Mouse (Mus musculus): Measurements from ENCODE around the gene Sncb. TPM values are rescaled to one million over a fixed set of nuclear protein-coding genes. Genes with fewer than 3 reads are reported as not detected.
A peak's percentile ranks its signal among the peaks of the same experiment; 100 is the strongest.

Sncb gene
- polyA plus RNA-seq, 1 experiment from 2014 or later, result 2.5 TPM

DNA sequence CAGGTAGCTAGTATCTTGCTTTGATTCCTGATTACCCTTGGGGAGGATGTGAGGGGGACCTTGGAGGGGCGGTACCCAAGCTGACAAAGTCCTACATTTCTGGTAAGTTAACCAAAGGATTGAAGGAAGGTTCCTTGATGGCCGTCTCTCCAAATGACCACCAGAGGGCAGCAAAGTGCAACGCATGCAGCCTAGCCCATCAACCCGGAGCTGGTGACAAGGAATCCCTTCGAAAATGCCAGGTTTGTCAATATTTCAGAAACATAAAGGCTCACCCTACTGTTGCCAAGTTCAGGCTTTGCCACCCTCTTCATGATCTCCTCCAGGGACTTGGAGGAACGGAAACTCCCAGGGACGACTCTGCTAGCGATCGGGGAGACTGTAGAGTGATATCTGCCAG lies 33.3 kb upstream of the Sncb start:
- WGBS, result 23% methylated on average over 9 of the region's 9 CpGs
- Histone ChIP-seq H3K4me1 (replicated peaks; ENCODE audit: control insufficient read depth, insufficient read depth, low read length) (no peaks in the 10 kb centered on the region), H3K9me3 (ENCODE audit: control insufficient read depth, low read length) (no peaks in the 10 kb centered on the region), H3K36me3 (ENCODE audit: control insufficient read depth, insufficient read depth, low read length) (no peaks in the 10 kb centered on the region), H3K4me3 (ENCODE audit: low read depth, low read length) (no peak overlapping the region), H3K4me2 (replicated peaks; ENCODE audit: low read depth, low read length) (no peak overlapping the region), H3K9ac (ENCODE audit: low read depth, low read length) (no peak overlapping the region), H3K27ac (ENCODE audit: low read depth, low read length) (no peak overlapping the region), H3K27me3 (ENCODE audit: control insufficient read depth, insufficient read depth, low read length) (peaks cover 16% of the 10 kb centered on the region)
- DNase-seq (ENCODE audit: low spot score) (peak; percentile 91), ATAC-seq (ENCODE audit: low FRiP score) (no peak)

DNA sequence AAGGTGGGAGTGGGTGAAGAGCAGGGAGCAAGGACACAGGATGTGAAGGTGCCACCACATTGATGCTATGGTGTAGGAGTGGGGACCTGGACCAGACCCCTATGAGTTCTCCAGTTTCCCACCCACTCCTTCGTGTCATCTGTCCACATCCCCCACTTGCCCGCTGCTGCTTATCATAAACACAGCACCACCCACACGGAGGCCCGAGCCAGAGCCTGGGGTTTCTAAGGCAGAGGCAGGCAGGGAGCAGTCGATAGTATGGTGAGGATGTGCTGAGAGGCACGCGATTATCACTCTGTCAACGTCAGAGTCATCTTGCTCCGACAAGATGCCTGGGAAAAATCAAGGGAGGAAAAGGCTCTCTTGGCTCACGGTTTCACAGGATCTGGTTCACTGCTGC lies 32.3 kb upstream of the Sncb start:
- no peak overlapping the region for H3K9ac ChIP-seq (ENCODE audit: low read depth, low read length)
- H3K4me1 ChIP-seq (replicated peaks; ENCODE audit: control insufficient read depth, insufficient read depth, low read length), result no peaks in the 10 kb centered on the region
- no peak overlapping the region for H3K4me2 ChIP-seq (replicated peaks; ENCODE audit: low read depth, low read length)
- H3K27me3 ChIP-seq (ENCODE audit: control insufficient read depth, insufficient read depth, low read length), result peaks cover 11% of the 10 kb centered on the region
- no peak for ATAC-seq (ENCODE audit: low FRiP score)
- DNase-seq (ENCODE audit: low spot score), result no peak
- no peak overlapping the region for H3K27ac ChIP-seq (ENCODE audit: low read depth, low read length)
- H3K4me3 ChIP-seq (ENCODE audit: low read depth, low read length), result no peak overlapping the region
- WGBS, result 77% methylated on average over 10 of the region's 10 CpGs
- H3K9me3 ChIP-seq (ENCODE audit: control insufficient read depth, low read length), result no peaks in the 10 kb centered on the region
- H3K36me3 ChIP-seq (ENCODE audit: control insufficient read depth, insufficient read depth, low read length), result no peaks in the 10 kb centered on the region

DNA sequence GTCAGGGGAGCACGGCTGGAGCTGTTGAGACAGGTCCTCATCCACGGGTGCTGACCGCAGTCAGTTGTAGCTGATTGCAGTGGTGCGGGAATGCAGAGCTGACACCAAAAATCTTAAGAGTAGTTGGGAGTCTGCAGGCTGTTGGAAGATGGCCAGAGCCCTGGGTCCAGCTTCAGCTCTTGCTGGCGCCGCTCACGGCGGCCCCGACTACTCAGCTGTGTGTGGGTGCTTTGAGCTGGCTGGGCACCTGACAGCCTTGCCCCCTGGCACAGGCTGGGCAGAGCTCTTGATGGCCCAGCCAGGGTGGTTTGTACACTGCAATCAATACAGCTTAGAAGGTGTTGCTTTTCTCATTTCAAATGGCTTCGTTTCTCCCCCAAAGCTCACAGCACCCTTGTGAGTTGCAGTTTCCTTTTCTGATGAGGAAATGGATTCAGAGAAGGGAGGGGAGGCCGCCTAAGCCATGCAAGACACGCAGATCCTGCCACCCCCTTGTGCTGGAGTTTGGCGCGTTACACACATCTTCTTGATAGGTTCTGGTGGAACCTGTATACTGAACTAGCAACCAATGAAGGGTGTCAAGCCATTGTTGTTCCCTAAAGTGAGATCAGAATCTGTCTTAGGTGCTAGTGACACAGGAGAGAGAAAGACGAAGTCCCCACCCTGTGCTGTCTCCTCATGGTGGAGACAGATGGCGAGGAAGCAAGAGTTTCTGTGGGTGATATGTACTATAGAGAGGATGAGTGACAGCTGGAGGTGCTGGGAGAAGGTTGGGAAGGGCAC lies 31.7 kb upstream of the Sncb start:
- H3K4me3 ChIP-seq (ENCODE audit: low read depth, low read length), result no peak overlapping the region
- no peaks in the 10 kb centered on the region for H3K4me1 ChIP-seq (replicated peaks; ENCODE audit: control insufficient read depth, insufficient read depth, low read length)
- no peak for ATAC-seq (ENCODE audit: low FRiP score)
- no peaks in the 10 kb centered on the region for H3K9me3 ChIP-seq (ENCODE audit: control insufficient read depth, low read length)
- WGBS, result 86% methylated on average over 16 of the region's 16 CpGs
- DNase-seq (ENCODE audit: low spot score), result no peak
- no peak overlapping the region for H3K4me2 ChIP-seq (replicated peaks; ENCODE audit: low read depth, low read length)
- no peak overlapping the region for H3K9ac ChIP-seq (ENCODE audit: low read depth, low read length)
- no peaks in the 10 kb centered on the region for H3K36me3 ChIP-seq (ENCODE audit: control insufficient read depth, insufficient read depth, low read length)
- peaks cover 9% of the 10 kb centered on the region for H3K27me3 ChIP-seq (ENCODE audit: control insufficient read depth, insufficient read depth, low read length)
- no peak overlapping the region for H3K27ac ChIP-seq (ENCODE audit: low read depth, low read length)

DNA sequence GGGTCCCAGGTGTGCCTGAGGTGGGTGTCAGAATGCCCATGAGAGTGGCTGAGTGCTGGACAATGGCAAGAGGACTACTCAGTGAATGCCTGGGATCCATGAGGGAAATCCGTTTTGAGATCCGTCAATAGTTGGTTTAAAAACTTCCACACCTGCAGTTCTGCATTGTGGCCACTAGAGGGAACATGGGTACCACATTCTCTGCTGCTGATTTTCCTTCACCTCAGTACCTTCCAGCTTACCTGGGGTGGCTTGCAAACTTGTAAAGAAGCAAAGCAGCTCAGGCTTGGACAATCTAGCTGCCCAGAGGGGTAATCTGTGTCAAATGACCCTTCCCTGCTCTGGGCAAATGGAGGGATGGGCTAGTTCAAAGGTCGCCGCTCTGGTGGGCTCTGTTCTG lies 31.0 kb upstream of the Sncb start:
- DNase-seq (ENCODE audit: low spot score) (peak; percentile 73), ATAC-seq (ENCODE audit: low FRiP score) (no peak)
- no peak overlapping the region for H3K27ac ChIP-seq (ENCODE audit: low read depth, low read length)
- H3K9me3 ChIP-seq (ENCODE audit: control insufficient read depth, low read length), result no peaks in the 10 kb centered on the region
- WGBS, result 34% methylated on average over 4 of the region's 4 CpGs
- H3K4me3 ChIP-seq (ENCODE audit: low read depth, low read length), result no peak overlapping the region
- no peak overlapping the region for H3K4me2 ChIP-seq (replicated peaks; ENCODE audit: low read depth, low read length)
- peaks cover 9% of the 10 kb centered on the region for H3K27me3 ChIP-seq (ENCODE audit: control insufficient read depth, insufficient read depth, low read length)
- H3K36me3 ChIP-seq (ENCODE audit: control insufficient read depth, insufficient read depth, low read length), result no peaks in the 10 kb centered on the region
- no peaks in the 10 kb centered on the region for H3K4me1 ChIP-seq (replicated peaks; ENCODE audit: control insufficient read depth, insufficient read depth, low read length)
- H3K9ac ChIP-seq (ENCODE audit: low read depth, low read length), result no peak overlapping the region

DNA sequence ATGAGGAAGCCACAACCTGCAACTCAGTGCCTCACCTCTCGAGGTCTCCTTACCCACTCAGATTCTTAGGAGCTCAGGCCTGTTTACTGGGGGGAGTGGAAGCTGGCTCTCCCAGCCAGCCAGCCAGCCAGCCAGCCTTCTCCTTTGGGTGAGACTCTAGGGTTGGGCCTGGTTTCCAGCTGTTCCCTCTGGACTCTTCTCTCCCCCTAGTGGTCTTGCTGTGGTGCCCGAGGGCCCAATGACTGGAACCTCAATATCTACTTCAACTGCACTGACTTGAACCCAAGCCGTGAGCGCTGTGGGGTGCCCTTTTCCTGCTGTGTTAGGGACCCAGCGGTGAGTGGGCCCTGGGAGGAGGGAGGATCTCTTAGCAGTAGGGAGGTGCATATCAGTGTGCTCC lies 28.4 kb upstream of the Sncb start:
- DNase-seq (ENCODE audit: low spot score) (no peak), ATAC-seq (ENCODE audit: low FRiP score) (no peak)
- Histone ChIP-seq H3K4me2 (replicated peaks; ENCODE audit: low read depth, low read length) (no peak overlapping the region), H3K27ac (ENCODE audit: low read depth, low read length) (no peak overlapping the region), H3K36me3 (ENCODE audit: control insufficient read depth, insufficient read depth, low read length) (no peaks in the 10 kb centered on the region), H3K27me3 (ENCODE audit: control insufficient read depth, insufficient read depth, low read length) (peaks cover 20% of the 10 kb centered on the region), H3K4me1 (replicated peaks; ENCODE audit: control insufficient read depth, insufficient read depth, low read length) (peaks cover 4% of the 10 kb centered on the region; the same call in 1 of the 2 replicates), H3K9ac (ENCODE audit: low read depth, low read length) (no peak overlapping the region), H3K4me3 (ENCODE audit: low read depth, low read length) (no peak overlapping the region), H3K9me3 (ENCODE audit: control insufficient read depth, low read length) (no peaks in the 10 kb centered on the region)
- 36% methylated on average over 5 of the region's 5 CpGs for WGBS

- DNase-seq (ENCODE audit: low spot score), result no peak
- WGBS, result 81% methylated on average over 16 of the region's 16 CpGs
These were observed 27.7 kb upstream of the Sncb start for GRCm38 (mm10) chr13:54794002-54794577.

DNA sequence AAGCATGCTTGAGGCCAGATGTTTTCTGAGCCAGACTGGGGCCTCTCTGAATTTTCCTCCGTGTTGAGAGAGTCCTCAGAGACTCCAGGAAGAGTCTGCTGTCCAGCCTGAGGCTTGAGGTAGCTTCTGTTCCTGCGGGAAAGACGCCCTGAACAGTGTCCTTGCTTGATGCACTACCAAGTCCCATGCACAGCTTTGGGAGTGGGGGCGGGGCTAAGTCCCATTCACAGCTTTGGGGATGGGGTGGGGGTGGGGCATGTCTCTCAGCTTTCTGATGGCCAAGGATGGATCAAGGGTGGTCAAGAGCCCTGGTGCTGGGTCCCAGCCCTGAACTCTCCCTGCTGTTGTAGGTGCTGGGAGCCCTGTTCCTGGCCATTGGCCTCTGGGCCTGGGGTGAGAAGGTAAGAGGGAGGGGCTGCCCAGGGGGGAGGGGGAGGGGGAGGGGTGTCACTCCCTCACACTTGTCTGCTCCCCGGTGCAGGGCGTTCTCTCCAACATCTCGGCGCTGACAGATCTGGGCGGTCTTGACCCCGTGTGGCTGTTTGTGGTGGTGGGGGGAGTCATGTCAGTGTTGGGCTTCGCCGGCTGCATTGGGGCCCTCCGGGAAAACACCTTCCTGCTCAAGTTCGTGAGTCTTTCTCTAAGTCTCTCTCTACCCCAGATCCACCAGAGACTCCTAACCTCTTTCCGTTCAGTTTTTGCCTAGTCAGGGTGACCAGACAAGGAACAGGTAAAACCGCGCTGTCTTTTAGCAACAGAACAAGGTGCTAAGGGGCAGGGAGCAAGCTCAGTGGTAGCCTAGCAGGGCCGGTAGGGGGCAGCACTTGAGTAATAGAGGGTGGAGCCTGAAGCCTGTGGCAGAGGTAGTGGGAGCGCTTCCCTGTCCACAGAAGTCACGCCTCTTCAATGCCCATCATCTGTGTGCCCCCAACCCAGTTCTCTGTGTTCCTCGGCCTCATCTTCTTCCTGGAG lies 26.1 kb upstream of the Sncb start:
- Histone ChIP-seq H3K4me1 (replicated peaks; ENCODE audit: control insufficient read depth, insufficient read depth, low read length) (peaks cover 6% of the 10 kb centered on the region; the same call in 1 of the 2 replicates), H3K4me2 (replicated peaks; ENCODE audit: low read depth, low read length) (no peak overlapping the region), H3K27me3 (ENCODE audit: control insufficient read depth, insufficient read depth, low read length) (peaks cover 20% of the 10 kb centered on the region), H3K36me3 (ENCODE audit: control insufficient read depth, insufficient read depth, low read length) (no peaks in the 10 kb centered on the region), H3K4me3 (ENCODE audit: low read depth, low read length) (no peak overlapping the region), H3K27ac (ENCODE audit: low read depth, low read length) (no peak overlapping the region), H3K9me3 (ENCODE audit: control insufficient read depth, low read length) (no peaks in the 10 kb centered on the region), H3K9ac (ENCODE audit: low read depth, low read length) (no peak overlapping the region)
- WGBS, result 17% methylated on average over 21 of the region's 21 CpGs
- DNase-seq (ENCODE audit: low spot score), result peak; percentile 53
- ATAC-seq (ENCODE audit: low FRiP score), result no peak

More at GRCm38 (mm10) chr13:54794002-54794577, 27.7 kb upstream of the Sncb start:
- no peaks in the 10 kb centered on the region for H3K9me3 ChIP-seq (ENCODE audit: control insufficient read depth, low read length)
- H3K4me1 ChIP-seq (replicated peaks; ENCODE audit: control insufficient read depth, insufficient read depth, low read length), result peaks cover 6% of the 10 kb centered on the region; the same call in 1 of the 2 replicates
- no peak overlapping the region for H3K4me3 ChIP-seq (ENCODE audit: low read depth, low read length)
- H3K27ac ChIP-seq (ENCODE audit: low read depth, low read length), result no peak overlapping the region
- no peak overlapping the region for H3K9ac ChIP-seq (ENCODE audit: low read depth, low read length)
- no peak overlapping the region for H3K4me2 ChIP-seq (replicated peaks; ENCODE audit: low read depth, low read length)
- peaks cover 20% of the 10 kb centered on the region for H3K27me3 ChIP-seq (ENCODE audit: control insufficient read depth, insufficient read depth, low read length)
- no peaks in the 10 kb centered on the region for H3K36me3 ChIP-seq (ENCODE audit: control insufficient read depth, insufficient read depth, low read length)
- no peak for ATAC-seq (ENCODE audit: low FRiP score)

GRCm38 (mm10) chr13:54789561-54790397 lies 23.4 kb upstream of the Sncb start:
- DNase-seq (ENCODE audit: low spot score), result peak; percentile 63
- H3K9ac ChIP-seq (ENCODE audit: low read depth, low read length), result peak overlapping the region; percentile 55
- WGBS, result 1% methylated on average over 38 of the region's 38 CpGs
- H3K36me3 ChIP-seq (ENCODE audit: control insufficient read depth, insufficient read depth, low read length), result no peaks in the 10 kb centered on the region
- H3K4me2 ChIP-seq (replicated peaks; ENCODE audit: low read depth, low read length), result peak overlapping the region; percentile 98
- H3K4me1 ChIP-seq (replicated peaks; ENCODE audit: control insufficient read depth, insufficient read depth, low read length), result peaks cover 6% of the 10 kb centered on the region; the same call in 1 of the 2 replicates
- ATAC-seq (ENCODE audit: low FRiP score), result peak; percentile 68
- H3K27me3 ChIP-seq (ENCODE audit: control insufficient read depth, insufficient read depth, low read length), result peaks cover 13% of the 10 kb centered on the region
- H3K4me3 ChIP-seq (ENCODE audit: low read depth, low read length), result peak overlapping the region; percentile 51
- no peaks in the 10 kb centered on the region for H3K9me3 ChIP-seq (ENCODE audit: control insufficient read depth, low read length)
- H3K27ac ChIP-seq (ENCODE audit: low read depth, low read length), result no peak overlapping the region
